Mouse (Mus musculus): ENCODE data around the gene Ap1g2. TPM values are rescaled to one million over a fixed set of nuclear protein-coding genes. Genes with fewer than 3 reads are reported as not detected.

Gene Ap1g2
- polyA plus RNA-seq, 3 experiments from 2014 or later = 103 to 111 (median 110) TPM

DNA sequence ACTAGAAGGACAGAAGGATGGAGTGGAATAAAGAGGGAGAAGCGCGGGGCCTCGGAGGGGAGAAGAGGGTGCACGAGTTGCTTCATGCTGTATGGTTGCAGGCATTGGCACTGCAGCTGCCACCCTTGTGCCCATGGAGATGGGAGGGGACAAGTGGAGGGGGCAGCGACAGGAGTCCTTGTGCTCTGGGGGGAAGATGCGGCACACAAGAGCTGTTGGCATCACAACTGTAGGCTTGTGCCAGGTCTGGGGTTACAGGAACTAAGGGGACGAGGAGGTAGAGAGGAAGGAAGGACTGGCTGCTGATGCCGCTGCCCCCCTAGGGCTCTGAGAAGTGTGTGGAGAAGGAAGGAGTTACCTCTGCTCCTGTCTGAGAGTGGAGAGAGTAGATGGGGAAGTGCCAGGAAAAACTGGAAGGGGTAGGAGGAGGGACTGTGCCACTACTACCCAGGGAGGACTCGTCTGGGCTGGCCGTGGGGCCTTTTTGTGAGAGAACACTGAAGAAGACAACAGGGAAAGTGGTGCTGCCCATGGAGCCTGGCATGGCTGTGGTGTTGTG lies 52.1 kb downstream of the Ap1g2 start:
- ATAC-seq = no peak

DNA sequence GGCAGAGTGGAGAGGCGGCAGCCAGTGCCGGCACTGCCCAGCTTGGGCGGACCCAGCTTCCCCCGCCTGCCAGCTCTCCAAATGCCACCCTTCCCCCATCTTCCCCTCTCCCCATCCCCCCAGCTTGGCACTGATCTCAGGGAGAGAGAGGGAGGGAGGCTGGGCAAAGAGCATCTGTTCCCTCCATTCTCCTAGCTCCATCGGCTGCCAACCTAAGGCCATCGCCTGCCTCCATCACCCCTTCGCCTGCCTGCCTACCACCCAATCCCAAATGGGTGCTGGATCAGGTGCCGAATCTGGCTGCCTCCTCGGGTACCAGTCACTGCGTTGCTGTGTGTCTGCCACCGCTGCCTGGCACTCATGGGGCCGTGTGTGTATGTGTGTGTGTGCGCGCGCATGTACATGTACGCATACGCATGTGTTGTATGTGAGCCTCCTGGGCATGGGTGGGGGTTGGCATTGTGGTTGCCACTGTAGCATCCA lies 52.6 kb downstream of the Ap1g2 start:
- no peak for ATAC-seq

DNA sequence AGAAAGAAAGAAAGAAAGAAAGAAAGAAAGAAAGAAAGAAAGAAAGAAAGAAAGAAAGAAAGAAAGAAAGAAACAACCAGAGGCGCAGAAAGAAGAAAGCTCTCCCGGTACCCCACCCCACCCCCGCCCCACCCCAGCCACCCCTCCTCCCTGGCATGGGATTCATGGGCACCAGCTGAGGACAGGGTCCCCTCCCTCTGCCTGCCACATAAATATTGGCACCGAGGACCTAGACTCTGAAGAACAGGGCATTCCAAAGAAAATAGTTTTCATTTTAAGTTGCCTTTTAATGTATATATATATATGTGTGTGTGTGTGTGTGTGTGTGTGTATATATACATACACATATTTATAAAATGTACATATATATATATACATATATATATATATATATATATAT lies 53.3 kb downstream of the Ap1g2 start:
- no peak for ATAC-seq

DNA sequence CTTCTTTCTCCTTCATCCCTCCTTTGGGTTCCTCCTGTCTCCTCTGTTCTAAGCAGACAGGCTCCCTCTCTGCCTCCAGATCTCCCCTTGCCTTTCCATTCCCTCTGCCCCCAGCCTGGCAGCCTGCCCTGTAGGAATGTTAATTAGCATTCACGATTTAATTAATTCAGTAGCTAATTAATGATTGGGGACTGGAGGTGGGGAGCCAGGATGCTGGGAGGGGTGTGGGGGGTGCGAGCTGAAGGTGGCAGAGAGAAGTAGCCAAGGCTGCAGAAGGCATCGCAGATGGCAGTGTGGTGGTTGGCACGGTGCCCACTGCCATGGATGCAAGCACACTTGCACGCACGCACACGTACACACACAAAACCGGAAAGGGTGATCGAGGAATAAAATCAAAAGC lies 53.9 kb downstream of the Ap1g2 start:
- ATAC-seq = no peak

Other genes starting within 250 kb of the Ap1g2 start
- gene Homez, start 235.6 kb downstream of the Ap1g2 start, polyA plus RNA-seq (2017; shearing (Covaris generic)) = 1 to 10 TPM; 2.1 to 8.4 (median 7.9) TPM
- gene Ppp1r3e, start 229.0 kb downstream of the Ap1g2 start, polyA plus RNA-seq (2017; shearing (Covaris generic)) = 1 to 10 TPM in 2 of 3 experiments, not detected in 1; 2.4 to 4.1 TPM
- 1 to 10 TPM; 1.3 to 2.1 (median 1.7) TPM for gene Bcl2l2, start 223.2 kb downstream of the Ap1g2 start, polyA plus RNA-seq (2017; shearing (Covaris generic))
- 1 to 10 TPM in 1 of 3 experiments, not detected in 2; 1.6 TPM for gene Gm20521, start 223.2 kb downstream of the Ap1g2 start, polyA plus RNA-seq (2017; shearing (Covaris generic))
- gene Pabpn1, start 214.1 kb downstream of the Ap1g2 start, polyA plus RNA-seq (2017; shearing (Covaris generic)) = 10 to 100 TPM; 18.6 to 36.8 (median 22.6) TPM
- 1 to 10 TPM in 2 of 3 experiments, under 1 TPM in 1; 0.25 to 1.6 (median 1.4) TPM for gene Slc22a17, start 193.5 kb downstream of the Ap1g2 start, polyA plus RNA-seq (2017; shearing (Covaris generic))
- gene Efs, start 180.5 kb downstream of the Ap1g2 start, polyA plus RNA-seq (2017; shearing (Covaris generic)) = not detected
- gene Il25, start 173.9 kb downstream of the Ap1g2 start, polyA plus RNA-seq (2017; shearing (Covaris generic)) = not detected
- gene Cmtm5, start 170.3 kb downstream of the Ap1g2 start, polyA plus RNA-seq (2017; shearing (Covaris generic)) = not detected
- not detected for gene Myh6, start 139.7 kb downstream of the Ap1g2 start, polyA plus RNA-seq (2017; shearing (Covaris generic))
- gene Gm17428, start 129.7 kb downstream of the Ap1g2 start, polyA plus RNA-seq (2017; shearing (Covaris generic)) = not detected
- gene Myh7, start 112.0 kb downstream of the Ap1g2 start, polyA plus RNA-seq (2017; shearing (Covaris generic)) = not detected
- gene Ngdn, start 91.1 kb downstream of the Ap1g2 start, polyA plus RNA-seq (2017; shearing (Covaris generic)) = 100 to 1,000 TPM; 177 to 182 (median 181) TPM
- gene Zfhx2, start 14.3 kb downstream of the Ap1g2 start, polyA plus RNA-seq (2017; shearing (Covaris generic)) = 1 to 10 TPM; 4.1 to 4.9 (median 4.2) TPM
- 10 to 100 TPM in 1 of 3 experiments, 1 to 10 TPM in 2; 7.8 to 12.1 (median 9.3) TPM for gene Thtpa, start 11.8 kb downstream of the Ap1g2 start, polyA plus RNA-seq (2017; shearing (Covaris generic))
- not detected for gene Jph4, start 10.3 kb upstream of the Ap1g2 start, polyA plus RNA-seq (2017; shearing (Covaris generic))
- gene Dhrs2, start 115.4 kb upstream of the Ap1g2 start, polyA plus RNA-seq (2017; shearing (Covaris generic)) = not detected